Mouse (Mus musculus) liver, adult 2 months (tissue): ENCODE measurements around the gene Nkiras2.

Experiments used
- CTCF ChIP-seq: fragments of 200-500 bp; IDR thresholded peaks from 2 replicates; pipeline ENCODE4 v1.5.1; 2011; ENCODE audit warnings: low read depth, low read length, control low read depth
- POLR2A ChIP-seq: fragments of 200-500 bp; IDR thresholded peaks from 2 replicates; pipeline ENCODE4 v1.6.1; 2011; ENCODE audit warnings: low read length, control low read depth; ENCODE audit not compliant: insufficient read depth; ENCODE audit errors: extremely low read depth

GRCm38 (mm10) chr11:100623867-100624266, 4.8 kb downstream of the Nkiras2 start:
- TF ChIP-seq CTCF (no peak), POLR2A (no peak)
